Mouse (Mus musculus) CH12.LX (cell line): Measurements from ENCODE around the gene Ddx28. TPM values are rescaled to one million over a fixed set of nuclear protein-coding genes. Genes with fewer than 3 reads are reported as not detected.

ENCODE experiments used
- DNase-seq: peaks from one replicate; pipeline ENCODE4 v3.0.0-alpha.2; 2013; ENCODE audit errors: extremely low read depth
- H3K27ac ChIP-seq: 2 replicates; pipeline ENCODE4 v1.5.1; 2012; ENCODE audit warnings: low read depth, mild to moderate bottlenecking, control low read depth, moderate library complexity; ENCODE audit not compliant: insufficient read depth
- H3K27me3 ChIP-seq: replicated peaks from 2 replicates; pipeline ENCODE3; 2012; ENCODE audit warnings: inconsistent platforms
- H3K36me3 ChIP-seq, 2 experiments: replicated peaks in 1 of 2; 2 replicates each; pipeline versions ENCODE3 to v1.6.1; 2012; ENCODE audit warnings: inconsistent platforms in 1 of 2, low read length in 1 of 2, mild to moderate bottlenecking in 1 of 2, mixed read lengths in 1 of 2, moderate library complexity in 1 of 2; ENCODE audit not compliant: control insufficient read depth in 1 of 2, insufficient read depth in 1 of 2
- H3K4me1 ChIP-seq, 2 experiments: 2 replicates each; pipeline ENCODE4 v1.6.1; 2012; ENCODE audit warnings: inconsistent platforms in 1 of 2, moderate library complexity in 1 of 2; ENCODE audit not compliant: insufficient read depth in 2 of 2, control insufficient read depth in 1 of 2
- H3K4me2 ChIP-seq: 2 replicates; pipeline ENCODE4 v1.6.1; 2012; ENCODE audit warnings: low read depth, mild to moderate bottlenecking, control low read depth; ENCODE audit not compliant: poor library complexity, insufficient read depth, severe bottlenecking
- H3K4me3 ChIP-seq, 3 experiments: fragments of 150-350 bp in 1 of 3; sonication (generic) in 1 of 3; replicated peaks in 1 of 3; 2 replicates each; pipeline versions ENCODE3 to v1.5.1; 2011 to 2012; ENCODE audit warnings: low read depth in 2 of 3, low read length in 2 of 3, mild to moderate bottlenecking in 2 of 3, moderate library complexity in 2 of 3, control low read depth in 1 of 3, improper control_type of control experiment in 1 of 3, inconsistent platforms in 1 of 3, mixed read lengths in 1 of 3; ENCODE audit not compliant: poor library complexity in 1 of 3
- H3K79me2 ChIP-seq: replicated peaks from 2 replicates; pipeline ENCODE4 v1.6.1; 2012; ENCODE audit warnings: mild to moderate bottlenecking, moderate library complexity; ENCODE audit not compliant: control insufficient read depth, poor library complexity, insufficient read depth, severe bottlenecking; ENCODE audit errors: extremely low read depth
- H3K9ac ChIP-seq: 2 replicates; pipeline ENCODE4 v1.6.1; 2012; ENCODE audit warnings: low read depth, mild to moderate bottlenecking, control low read depth, moderate library complexity; ENCODE audit not compliant: insufficient read depth
- H3K9me3 ChIP-seq: replicated peaks from 2 replicates; pipeline ENCODE3; 2012; ENCODE audit warnings: low read length, inconsistent platforms, mixed read lengths
- CHD1 ChIP-seq: IDR thresholded peaks from 2 replicates; pipeline ENCODE4 v1.6.1; 2012; ENCODE audit warnings: low read depth, low read length, improper control_type of control experiment, inconsistent platforms
- CHD2 ChIP-seq: IDR thresholded peaks from 2 replicates; pipeline ENCODE4 v1.6.1; 2011; ENCODE audit warnings: low read length, improper control_type of control experiment
- HCFC1 ChIP-seq: IDR thresholded peaks from 2 replicates; pipeline ENCODE4 v1.6.1; 2012; ENCODE audit warnings: low read depth, mild to moderate bottlenecking, inconsistent platforms, low read length, improper control_type of control experiment
- IRF4 ChIP-seq: IDR thresholded peaks from 2 replicates; pipeline ENCODE4 v1.6.1; 2014; ENCODE audit warnings: low read depth, mild to moderate bottlenecking, inconsistent platforms, low read length, improper control_type of control experiment
- KAT2A ChIP-seq: IDR thresholded peaks from 2 replicates; pipeline ENCODE4 v1.6.1; 2012; ENCODE audit warnings: low read length, improper control_type of control experiment, inconsistent platforms; ENCODE audit not compliant: insufficient replicate concordance
- MAFK ChIP-seq: IDR thresholded peaks from 2 replicates; pipeline ENCODE4 v1.6.1; 2011; ENCODE audit warnings: low read length, improper control_type of control experiment; ENCODE audit not compliant: insufficient replicate concordance
- MAZ ChIP-seq: IDR thresholded peaks from 2 replicates; pipeline ENCODE4 v1.6.1; 2012; ENCODE audit warnings: low read depth, mild to moderate bottlenecking, inconsistent platforms, low read length, improper control_type of control experiment, moderate library complexity
- MXI1 ChIP-seq: IDR thresholded peaks from 2 replicates; pipeline ENCODE4 v1.6.1; 2011; ENCODE audit warnings: mild to moderate bottlenecking, low read depth, low read length, improper control_type of control experiment
- NELFE ChIP-seq: IDR thresholded peaks from 2 replicates; pipeline ENCODE4 v1.6.1; 2011; ENCODE audit warnings: low read depth, low read length, improper control_type of control experiment
- NRF1 ChIP-seq: IDR thresholded peaks from 2 replicates; pipeline ENCODE4 v1.6.1; 2014; ENCODE audit warnings: low read depth, mild to moderate bottlenecking, inconsistent platforms, low read length, improper control_type of control experiment, moderate library complexity
- RCOR1 ChIP-seq: conservative IDR thresholded peaks from 2 replicates; pipeline ENCODE4 v1.6.1; 2012; ENCODE audit warnings: low read depth, mild to moderate bottlenecking, inconsistent platforms, low read length, improper control_type of control experiment
- SIN3A ChIP-seq: IDR thresholded peaks from 2 replicates; pipeline ENCODE4 v1.6.1; 2012; ENCODE audit warnings: low read length, improper control_type of control experiment, inconsistent platforms
- UBTF ChIP-seq: IDR thresholded peaks from 2 replicates; pipeline ENCODE4 v1.6.1; 2012; ENCODE audit warnings: low read depth, mild to moderate bottlenecking, inconsistent platforms, low read length, improper control_type of control experiment, moderate library complexity
- ZC3H11A ChIP-seq: IDR thresholded peaks from 2 replicates; pipeline ENCODE4 v1.6.1; 2012; ENCODE audit warnings: low read depth, mild to moderate bottlenecking, inconsistent platforms, low read length, improper control_type of control experiment
- ZKSCAN1 ChIP-seq: IDR thresholded peaks from 2 replicates; pipeline ENCODE4 v1.6.1; 2012; ENCODE audit warnings: low read depth, inconsistent platforms, low read length, improper control_type of control experiment, borderline replicate concordance
- ZNF384 ChIP-seq: IDR thresholded peaks from 2 replicates; pipeline ENCODE4 v1.6.1; 2012; ENCODE audit warnings: low read depth, low read length, improper control_type of control experiment, inconsistent platforms
- dilution Hi-C: fragments of 300-500 bp; cut with MboI; formaldehyde crosslinking; loops from 2 replicates; pipeline ENCODE4 v1.14.3; 2020; ENCODE audit warnings: low sequenced_read_pairs; ENCODE audit not compliant: extremely low pct_unique_long_range_greater_than_20kb, extremely low pct_ligation_motif_present
- in situ Hi-C: fragments of 300-500 bp; cut with MboI; formaldehyde crosslinking; loops from 3 replicates; pipeline ENCODE4 v1.14.3; 2019; ENCODE audit warnings: low sequenced_read_pairs, low pct_ligation_motif_present, low pct_unique_long_range_greater_than_20kb, mixed read lengths
- polyA plus RNA-seq: library from polyadenylated mRNA; unstranded; fragments of >175 nt; gene quantifications from 2 replicates; pipeline ENCODE4 v1.2.1, GENCODE M21; 2012; ENCODE audit warnings: low read depth; ENCODE audit not compliant: insufficient read length
- total RNA-seq, 2 experiments: library from RNA; depleted of rRNA; stranded (reverse); fragments of 300-350 nt in 1 of 2; fragments of >200 nt in 1 of 2; gene quantifications; 2 replicates each; pipeline ENCODE4 v1.2.3; 2012 to 2014

The Ddx28 gene
- total RNA-seq (2012; rRNA removed) (19.8 and 23.3 TPM in 2 replicates), total RNA-seq (2014; rRNA removed) (21.6 and 21.8 TPM in 2 replicates), polyA plus RNA-seq (15.5 and 16.3 TPM in 2 replicates)

DNA sequence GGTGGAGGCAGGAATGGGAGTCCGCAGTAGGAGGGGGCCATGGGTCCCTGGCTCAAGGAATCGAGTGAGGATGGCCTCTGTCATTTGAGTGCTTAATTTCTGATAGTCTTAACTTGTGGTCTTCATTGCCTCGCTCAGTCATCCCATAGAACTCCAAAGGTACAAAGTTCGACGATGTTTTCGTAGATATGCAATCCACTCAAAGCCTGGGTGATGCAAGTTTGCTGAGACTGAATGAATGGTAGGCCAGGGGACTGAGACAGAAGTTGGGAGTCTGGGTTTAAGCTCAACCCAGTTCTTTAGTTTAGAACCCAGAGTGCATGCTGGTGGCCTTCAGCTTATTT lies at the start of gene Ddx28:
Gene Ddx28 (minus strand): TSS at position 240 of the 344 bp plus-strand sequence.
- DNase-seq, result no peak
- H3K79me2 ChIP-seq, result peaks cover 9% of the 10 kb centered on the region
- H3K36me3 ChIP-seq, result peaks cover 9 to 36% of the 10 kb centered on the region in 2 experiments
- peak within 1 kb of the TSS; percentile 82 to 98 (median 84) for H3K4me3 ChIP-seq
- peak within 1 kb of the TSS; percentile 62 for H3K9ac ChIP-seq
- no peaks in the 10 kb centered on the region for H3K9me3 ChIP-seq
- peak within 1 kb of the TSS; percentile 23 for H3K27ac ChIP-seq
- peaks cover 10 to 32% of the 10 kb centered on the region in 2 experiments for H3K4me1 ChIP-seq
- in situ Hi-C loops (no loop called here), dilution Hi-C loops (no loop called here)
- H3K4me2 ChIP-seq, result peak within 1 kb of the TSS; percentile 77
- H3K27me3 ChIP-seq, result no peaks in the 10 kb centered on the region
- 0 out of 2 replicates have a peak, but pooled peaks have one; percentile 11 for TF ChIP-seq CHD1
- TF ChIP-seq ZKSCAN1, result no peak

DNA sequence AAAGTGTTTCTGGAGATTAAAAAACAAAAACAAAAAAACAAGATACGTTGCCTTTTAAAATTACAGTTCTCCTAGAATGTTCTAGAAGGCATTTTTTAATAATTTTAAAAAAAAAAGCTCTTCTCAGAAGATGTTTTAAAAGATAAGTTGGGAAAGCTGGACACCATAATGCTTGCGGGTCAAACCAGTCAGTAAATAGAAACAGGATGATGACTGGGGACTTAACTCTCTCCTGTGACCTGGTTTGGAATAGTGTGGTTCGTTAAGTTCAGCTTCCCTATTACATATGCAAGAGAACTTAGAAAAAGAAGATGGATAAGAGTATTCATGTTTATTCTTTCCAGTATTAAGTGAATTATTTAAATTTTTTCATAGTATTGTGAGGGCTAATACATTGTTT lies 48.8 kb upstream of the Ddx28 start:
- peaks cover 18 to 34% of the 10 kb centered on the region in 2 experiments for H3K4me1 ChIP-seq

DNA sequence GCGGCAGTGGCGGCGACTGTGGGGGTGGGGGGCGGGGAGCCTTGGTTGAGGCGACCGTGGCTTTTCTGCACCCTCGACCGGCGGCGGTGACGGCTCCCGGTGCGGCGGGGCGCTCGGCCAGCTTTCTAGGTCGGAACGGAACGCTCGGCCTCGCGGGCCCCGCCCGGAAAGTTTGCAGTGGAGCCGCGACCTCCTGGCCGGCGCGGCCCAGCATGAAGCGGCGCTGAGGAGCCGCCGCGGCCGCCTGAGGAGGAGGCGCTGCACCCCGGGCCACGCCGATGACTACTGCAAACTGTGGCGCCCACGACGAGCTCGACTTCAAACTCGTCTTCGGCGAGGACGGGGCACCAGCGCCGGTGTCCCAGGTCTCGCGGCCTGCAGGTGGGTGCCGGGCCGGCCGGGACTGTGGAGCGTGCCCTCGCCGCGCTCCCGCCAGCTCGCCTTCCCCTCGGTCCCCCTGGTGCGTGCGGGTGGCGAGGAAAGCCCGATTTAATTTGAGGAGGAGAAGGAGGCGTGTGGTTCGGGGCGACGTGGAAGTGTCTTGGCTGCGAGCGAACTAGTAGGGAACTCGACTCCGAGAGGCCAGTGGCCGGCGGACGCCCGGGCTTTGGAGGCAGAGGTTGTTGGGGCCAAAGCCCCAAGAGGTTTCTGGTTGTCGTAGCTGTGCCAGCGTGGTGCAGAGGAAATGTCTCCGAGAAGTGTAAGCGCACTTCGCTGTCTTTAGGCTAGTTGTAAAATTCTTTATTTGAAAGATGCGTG lies 48.1 kb upstream of the Ddx28 start:
- dilution Hi-C loops (no loop called here), in situ Hi-C loops (no loop called here)
- DNase-seq, result no peak

More for the DNA sequence above, 48.8 kb upstream of the Ddx28 start:
- Histone ChIP-seq H3K4me3 (peak overlapping the region; percentile 84 to 89 (median 87)), H3K9me3 (no peaks in the 10 kb centered on the region), H3K27ac (no peak overlapping the region; the same call in 1 of the 2 replicates), H3K9ac (peak overlapping the region; percentile 79), H3K79me2 (peaks cover 78% of the 10 kb centered on the region), H3K4me2 (no peak overlapping the region), H3K27me3 (no peaks in the 10 kb centered on the region), H3K36me3 (peaks cover 0 to 8% of the 10 kb centered on the region in 2 experiments)
- TF ChIP-seq CHD2 (no peak), HCFC1 (no peak), MAZ (no peak), ZKSCAN1 (no peak)
- dilution Hi-C loops (no loop called here), in situ Hi-C loops (no loop called here)
- DNase-seq, result no peak

More for the DNA sequence above, 48.1 kb upstream of the Ddx28 start:
- Histone ChIP-seq H3K4me1 (peaks cover 18 to 26% of the 10 kb centered on the region in 2 experiments), H3K79me2 (peaks cover 72% of the 10 kb centered on the region), H3K4me3 (peak overlapping the region; percentile 84 to 89 (median 87)), H3K36me3 (peaks cover 0 to 4% of the 10 kb centered on the region in 2 experiments), H3K27me3 (no peaks in the 10 kb centered on the region), H3K9me3 (no peaks in the 10 kb centered on the region), H3K4me2 (no peak overlapping the region), H3K27ac (peak overlapping the region; percentile 95), H3K9ac (peak overlapping the region; percentile 79)
- TF ChIP-seq ZC3H11A (no peak), UBTF (peak; percentile 87; the same call in 1 of the 2 replicates), MAZ (no peak), CHD2 (peak; percentile 32; the same call in 1 of the 2 replicates), RCOR1 (0 out of 2 replicates have a peak, but pooled peaks have one; percentile 5), SIN3A (peak; percentile 44; the same call in 1 of the 2 replicates), IRF4 (no peak), NELFE (peak; percentile 31; the same call in 1 of the 2 replicates), ZNF384 (no peak), MXI1 (peak; percentile 65; the same call in 1 of the 2 replicates), NRF1 (no peak), KAT2A (peak; percentile 7; the same call in 1 of the 2 replicates), MAFK (no peak)
